Mouse (Mus musculus) liver, embryonic 14.5 days (tissue): ENCODE measurements at regions not wholly inside any gene's neighbourhood (a gene's known extent, or its start where the extent isn't known, plus 50 kb on each side); places are given as distances from the start of the nearest gene placed in this dataset.

Experiments
- CTCF ChIP-seq: IDR thresholded peaks from 2 replicates; pipeline ENCODE4 v1.5.1; 2016; ENCODE audit warnings: antibody characterized with exemption, low read depth, control low read depth
- EP300 ChIP-seq: IDR thresholded peaks from 2 replicates; pipeline ENCODE4 v1.6.1; 2016; ENCODE audit warnings: antibody characterized with exemption, low read depth

GRCm38 (mm10) chr10:97965881-97966280, 239.3 kb upstream of the C030005K15Rik start:
- no peak for TF ChIP-seq CTCF
- no peak for TF ChIP-seq EP300
